Mouse (Mus musculus) right cerebral cortex, postnatal 36 days (tissue): ENCODE measurements at regions not wholly inside any gene's neighbourhood (a gene's known extent, or its start where the extent isn't known, plus 50 kb on each side); places are given as distances from the start of the nearest gene placed in this dataset.

Source experiments
- DNase-seq, 2 experiments: peaks; one replicate each; pipeline ENCODE4 v3.0.0; 2022; ENCODE audit warnings: low spot score in 2 of 2, mixed read lengths in 1 of 2

- no peak for DNase-seq
Measured at GRCm38 (mm10) chr13:60511101-60511500, 90.6 kb upstream of the Dapk1 start.

- no peak for DNase-seq
Measured at GRCm38 (mm10) chr13:60511628-60512027, 90.1 kb upstream of the Dapk1 start.

GRCm38 (mm10) chr13:60513756-60514155 lies 88.0 kb upstream of the Dapk1 start:
- DNase-seq = peak; percentile 39 to 57

DNA sequence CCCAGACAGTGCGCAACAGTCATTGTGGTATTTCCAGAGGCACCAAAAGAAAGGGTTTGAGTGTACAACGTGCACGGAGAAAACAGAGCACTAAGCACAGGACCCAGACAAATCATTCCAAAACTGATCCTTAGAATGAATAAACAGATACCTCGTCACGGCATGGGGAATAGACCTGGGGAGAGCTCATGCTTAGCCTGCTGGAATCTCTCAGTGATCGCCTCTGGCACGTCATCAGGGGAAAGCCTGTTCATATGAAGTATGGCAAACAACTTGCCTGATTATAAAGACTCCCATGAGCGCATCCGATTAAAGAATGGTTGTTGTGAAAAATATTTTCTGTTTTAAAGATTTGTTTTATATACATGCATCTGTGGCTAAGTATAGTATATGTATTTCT lies 86.9 kb upstream of the Dapk1 start:
- no peak for DNase-seq

DNA sequence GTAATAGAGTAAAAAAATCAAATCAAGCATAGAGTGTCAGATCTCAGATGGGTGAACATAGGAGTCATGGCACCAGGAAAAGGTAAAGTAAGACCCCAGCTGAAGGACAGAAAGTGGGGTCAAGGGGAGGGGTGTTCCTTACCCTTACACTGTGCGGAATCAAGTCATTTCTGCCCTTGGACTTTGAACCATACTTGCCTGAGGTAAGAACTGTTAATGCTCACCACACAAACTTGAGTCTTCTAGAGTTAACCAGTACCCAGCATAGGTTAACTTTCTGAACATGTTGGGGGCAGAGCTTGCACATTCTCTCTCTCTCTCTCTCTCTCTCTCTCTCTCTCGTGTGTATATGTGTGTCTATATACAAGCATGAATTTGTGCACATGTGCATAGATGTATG lies 83.7 kb upstream of the Dapk1 start:
- DNase-seq = no peak

GRCm38 (mm10) chr13:60519708-60520107 lies 82.0 kb upstream of the Dapk1 start:
- DNase-seq = no peak

DNA sequence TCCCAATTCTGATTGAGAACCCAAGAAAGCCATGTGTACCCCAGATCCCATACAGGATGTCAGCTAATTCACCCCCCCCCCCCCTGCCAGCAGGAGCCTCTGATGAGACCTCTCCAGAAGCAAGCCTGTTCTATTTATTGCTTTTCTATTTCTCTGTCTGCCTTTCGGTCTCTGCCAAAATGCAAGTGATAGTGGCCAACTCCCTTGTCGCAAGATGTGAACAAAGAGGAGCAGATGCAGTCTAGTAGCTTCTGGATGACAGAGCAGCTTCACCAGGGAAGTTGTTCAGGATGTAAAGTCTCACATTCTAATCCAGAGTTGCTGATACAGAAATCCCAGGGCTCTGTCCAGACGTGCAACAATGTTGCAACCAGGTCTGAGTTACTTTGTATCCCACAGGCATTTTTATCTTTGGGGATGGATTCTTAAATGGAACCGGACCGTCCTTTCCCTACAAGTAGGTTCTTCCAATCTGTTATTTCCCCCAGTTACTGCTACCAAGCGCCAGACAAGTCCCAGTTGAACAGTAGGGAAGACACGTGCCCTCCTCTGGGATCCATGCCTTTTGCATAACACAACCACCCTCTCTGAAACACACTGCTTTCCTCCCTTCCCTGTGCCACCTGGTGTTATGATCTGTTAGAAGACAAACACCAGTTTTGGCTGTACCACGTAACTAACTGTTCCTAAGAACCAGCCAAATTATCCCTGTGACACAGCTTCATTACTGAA lies 78.9 kb upstream of the Dapk1 start:
- peak; percentile 66 to 71 for DNase-seq

- no peak for DNase-seq
Measured at GRCm38 (mm10) chr13:60527806-60528205, 73.9 kb upstream of the Dapk1 start.

DNA sequence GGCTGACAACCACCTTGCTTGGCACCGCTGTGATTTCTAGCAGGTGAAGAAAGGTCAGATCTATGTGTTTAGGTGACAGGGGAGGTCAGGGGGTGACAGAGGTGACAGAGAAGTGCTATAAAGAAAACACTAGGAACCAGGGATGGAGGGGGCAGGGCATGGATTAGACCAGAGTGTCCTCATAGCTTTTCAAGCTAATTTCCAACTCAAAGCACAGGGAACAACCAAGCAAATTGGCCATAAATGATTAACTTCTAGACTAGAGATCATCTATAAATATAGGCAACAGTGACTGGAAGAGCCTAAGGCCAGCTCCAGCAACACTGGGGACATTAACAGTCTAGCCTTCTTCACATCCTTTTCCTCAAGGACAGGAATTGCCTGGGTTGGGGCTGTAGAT lies 72.9 kb upstream of the Dapk1 start:
- no peak for DNase-seq

DNA sequence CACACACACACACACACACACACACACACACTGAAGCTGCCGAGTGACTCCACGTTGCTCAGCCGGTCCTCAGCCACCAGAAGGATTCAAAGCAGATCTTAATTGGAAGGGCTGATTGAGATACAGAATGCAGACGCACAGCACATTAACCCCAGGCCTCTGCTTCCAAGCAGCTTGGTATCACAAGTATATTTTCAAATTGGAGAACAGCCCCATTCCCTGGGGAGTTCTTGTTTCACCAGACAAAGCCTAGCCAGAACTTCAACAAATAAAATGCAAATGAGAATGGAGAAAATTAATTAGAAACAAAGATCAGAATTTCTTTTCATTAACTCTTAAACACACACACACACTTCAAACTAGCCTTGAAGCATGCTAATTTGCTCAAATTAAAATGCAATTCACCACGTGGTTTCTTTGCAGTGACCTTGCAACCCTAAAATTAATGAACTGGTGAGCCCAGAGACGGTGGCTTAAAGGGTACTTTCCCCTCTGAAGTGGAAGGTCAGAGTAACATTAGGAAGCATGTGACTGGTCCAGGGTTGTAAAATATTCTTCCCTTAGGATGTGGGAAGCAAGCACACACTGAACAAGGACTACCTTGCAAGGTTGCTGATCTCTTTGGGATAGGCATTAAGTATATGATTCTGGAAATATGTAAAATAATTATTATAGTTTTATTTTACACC lies 72.2 kb upstream of the Dapk1 start:
- DNase-seq = no peak

- DNase-seq = no peak
Measured at GRCm38 (mm10) chr13:60533871-60534427, 67.8 kb upstream of the Dapk1 start.

GRCm38 (mm10) chr13:60534501-60534900 lies 67.2 kb upstream of the Dapk1 start:
- no peak for DNase-seq

DNA sequence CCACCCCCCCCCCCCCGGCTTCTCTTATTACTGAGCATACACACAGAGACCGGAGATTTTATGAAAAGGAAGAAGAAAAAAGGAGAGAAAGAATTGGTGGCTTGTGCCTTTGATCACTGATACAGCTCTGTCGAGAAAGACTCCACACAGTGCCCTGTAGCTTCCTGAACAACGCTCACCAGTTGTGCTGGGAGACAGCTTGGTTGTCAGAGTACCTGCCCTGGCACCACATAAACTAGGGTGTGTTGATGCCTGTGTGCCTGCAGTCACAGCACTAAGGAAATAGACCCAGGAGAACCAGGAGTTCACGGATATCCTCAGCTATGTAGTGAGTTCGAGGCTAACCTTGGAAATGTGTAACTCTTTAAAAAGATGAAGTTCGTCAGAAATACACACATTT lies 66.7 kb upstream of the Dapk1 start:
- no peak for DNase-seq

DNA sequence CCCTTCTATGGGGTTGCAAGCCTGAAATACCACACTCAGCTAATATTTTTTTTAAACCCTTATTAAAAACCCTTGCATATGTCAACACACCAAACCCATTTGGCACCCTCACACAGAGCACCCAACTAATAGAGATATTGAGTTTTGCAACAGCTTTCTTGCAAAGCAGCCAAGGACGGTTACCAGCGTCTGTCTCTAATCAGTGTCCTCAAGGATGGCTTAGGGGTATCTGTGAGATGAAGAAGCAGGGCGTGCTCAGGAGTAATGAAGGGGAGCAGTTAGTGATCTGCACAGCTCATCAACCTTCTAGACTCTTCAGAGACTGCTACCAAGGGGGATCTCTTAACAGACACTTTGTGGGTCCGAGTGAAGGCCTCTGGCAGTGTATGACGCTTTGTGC lies 65.0 kb upstream of the Dapk1 start:
- DNase-seq = no peak

- DNase-seq = no peak
Measured at GRCm38 (mm10) chr13:60538110-60538509, 63.6 kb upstream of the Dapk1 start.

DNA sequence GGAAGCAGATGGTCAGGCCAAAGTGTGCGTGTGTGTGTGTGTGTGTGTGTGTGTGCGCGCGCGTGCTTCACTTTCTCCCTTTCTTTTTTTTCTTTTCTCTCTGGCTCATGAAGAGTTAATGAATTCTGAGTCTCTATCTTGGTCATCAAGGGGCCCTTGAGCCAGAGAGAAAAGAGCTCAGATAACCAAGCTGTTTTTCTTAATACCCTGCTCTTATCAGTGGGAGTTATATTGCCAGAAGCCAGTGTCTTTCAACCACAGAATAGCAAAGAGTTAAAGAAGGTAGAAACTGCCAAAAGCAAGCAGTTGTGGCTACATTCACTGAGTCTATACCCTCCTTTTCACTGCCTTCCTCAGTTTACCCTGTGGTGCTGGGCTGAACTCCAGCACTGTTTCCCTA lies 60.6 kb upstream of the Dapk1 start:
- no peak for DNase-seq

- no peak for DNase-seq
Measured at GRCm38 (mm10) chr13:60544363-60544762, 57.4 kb upstream of the Dapk1 start.

DNA sequence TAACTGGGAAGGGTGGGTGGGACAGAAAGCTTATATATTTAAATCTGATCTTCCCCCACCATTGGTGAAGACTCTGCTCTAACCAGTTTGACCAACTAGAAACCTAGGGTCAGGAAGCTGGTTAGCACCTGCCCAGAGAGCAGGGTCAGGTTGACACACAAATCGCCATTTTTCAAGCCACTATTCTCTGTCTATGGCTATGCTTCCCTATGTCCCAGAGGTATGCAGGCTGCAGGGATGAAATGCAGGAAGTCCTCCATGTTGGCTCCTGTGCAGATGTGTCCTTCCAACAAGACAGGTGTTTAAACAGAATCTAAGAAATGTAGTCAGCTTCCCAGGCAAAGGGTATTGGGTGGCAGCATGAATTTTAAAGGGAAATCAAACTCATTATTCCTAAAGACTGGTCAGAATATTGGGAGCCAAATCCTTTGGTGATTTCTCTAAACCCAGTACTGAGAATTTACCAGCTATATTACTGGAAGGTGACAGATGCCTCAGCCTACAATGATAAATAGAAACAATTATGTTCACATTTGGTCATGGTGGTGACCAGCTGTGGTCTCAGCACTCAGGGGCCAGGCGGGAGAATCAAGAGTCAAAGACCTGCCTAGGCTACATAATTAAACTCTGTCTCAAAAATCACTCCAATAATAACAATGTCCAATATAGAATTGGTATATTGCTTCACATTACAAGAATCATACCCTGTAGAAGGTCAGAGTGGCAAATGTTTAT lies 55.6 kb upstream of the Dapk1 start:
- DNase-seq = no peak
